In the genomic region with DNA sequence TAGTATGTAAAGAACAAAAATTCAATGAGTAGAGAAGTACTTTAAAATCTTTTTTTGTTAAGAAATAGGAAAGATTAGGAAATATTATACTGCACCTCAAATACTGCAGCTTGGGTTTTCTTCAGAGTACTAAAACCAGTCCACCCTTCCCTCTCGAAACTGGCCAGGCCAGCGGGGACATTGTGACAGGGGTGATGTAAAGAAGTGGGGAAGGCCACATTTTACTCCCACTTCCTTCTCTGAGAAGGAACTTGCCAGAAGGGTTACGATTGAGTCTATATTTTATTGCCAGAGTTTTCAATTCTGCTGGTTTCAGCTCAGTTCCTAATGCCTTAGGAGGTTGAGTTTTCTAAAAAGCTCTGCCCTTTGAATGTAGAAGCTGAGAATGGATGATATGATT, we compare ENCODE assay signal across 21 mouse cellular contexts. TPM values are rescaled to one million over a fixed set of nuclear protein-coding genes. Genes with fewer than 3 reads are reported as not detected.
A peak's percentile ranks its signal among the peaks of the same experiment; 100 is the strongest.
DNase-seq lines count a peak whose midpoint lies in the region; ATAC-seq lines count a peak whose summit lies in the region.
"Had no signal": no experiment of that assay in that cellular context is flagged by ENCODE, and none has a peak within 500 bp of the region (broad histone marks: within the 10 kb centered on the region; RNA-seq: fewer than 3 reads in every experiment).

No protein-coding gene starts in this region.

- H3K27ac ChIP-seq in liver, embryonic 15.5 days (replicated peaks) = no peak overlapping the region
- no peak overlapping the region for H3K27ac ChIP-seq in liver, embryonic 12.5 days

- H3K4me3 ChIP-seq in liver, embryonic 15.5 days (replicated peaks) = no peak overlapping the region
- no peak overlapping the region for H3K4me3 ChIP-seq in liver, embryonic 12.5 days

- 0 out of 2 replicates have a peak, but pooled peaks have one; percentile 14 for ATAC-seq in frontal cortex, adult (ENCODE audit: low TSS enrichment)
- ATAC-seq in liver, embryonic 15.5 days (ENCODE audit: insufficient read depth) = 0 out of 2 replicates have a peak, but pooled peaks have one; percentile 25
- ATAC-seq in liver, embryonic 12.5 days = no peak
- ATAC-seq in megakaryocyte progenitor cell, adult 5-6 weeks (replicated peaks; ENCODE audit: poor library complexity) = peak; percentile 99
- ATAC-seq: CD4-positive, CD25-positive, alpha-beta regulatory T cell, adult 4 months; hindbrain, embryonic 16.5 days; intestine, embryonic 16.5 days; midbrain, embryonic 16.5 days had no signal

- intact Hi-C loops in gastrocnemius, postnatal 14 days (cut with DNase I; ENCODE audit: low total_unique reads) = no loop called here

- H3K4me1 ChIP-seq in liver, embryonic 15.5 days (replicated peaks) = no peaks in the 10 kb centered on the region
- H3K4me1 ChIP-seq in liver, embryonic 12.5 days = no peaks in the 10 kb centered on the region

- H3K9ac ChIP-seq in liver, embryonic 15.5 days = no peak overlapping the region
- no peak overlapping the region for H3K9ac ChIP-seq in liver, embryonic 12.5 days

- no peaks in the 10 kb centered on the region for H3K27me3 ChIP-seq in liver, embryonic 15.5 days
- H3K27me3 ChIP-seq in liver, embryonic 12.5 days (replicated peaks) = no peaks in the 10 kb centered on the region

- H3K9me3 ChIP-seq in liver, embryonic 15.5 days (replicated peaks) = no peaks in the 10 kb centered on the region
- no peaks in the 10 kb centered on the region for H3K9me3 ChIP-seq in liver, embryonic 12.5 days (replicated peaks)

- WGBS in liver, embryonic 15.5 days (ENCODE audit: insufficient replicate concordance) = 45% methylated on average over 3 of the region's 3 CpGs
- 46% methylated on average over 3 of the region's 3 CpGs for WGBS in liver, embryonic 12.5 days (ENCODE audit: insufficient replicate concordance)

- no peak overlapping the region for H3K4me2 ChIP-seq in liver, embryonic 15.5 days
- no peak overlapping the region for H3K4me2 ChIP-seq in liver, embryonic 12.5 days

- DNase-seq in frontal cortex, adult 2 months (ENCODE audit: extremely low spot score in 1 of 2, low spot score in 1 of 2) = no peak
- DNase-seq in brain, adult 2 months (ENCODE audit: low read depth, low spot score) = peak; percentile 25
- DNase-seq in spleen, postnatal 4 days (ENCODE audit: low spot score in 2 of 2) = no peak
- DNase-seq in gastrocnemius, postnatal 14 days = no peak
- DNase-seq: adrenal gland, postnatal 14 days; cerebellum, adult 11-12 months; cerebellum, postnatal 25 days; gastrocnemius, postnatal 36 days; kidney, postnatal 4 days; retina, postnatal 1 day; thymus, postnatal 36 days had no signal

- no peaks in the 10 kb centered on the region for H3K36me3 ChIP-seq in liver, embryonic 15.5 days (replicated peaks)
- no peaks in the 10 kb centered on the region for H3K36me3 ChIP-seq in liver, embryonic 12.5 days
- H3K36me3 ChIP-seq: G1E had no signal

RNA-seq across cellular contexts. Expression of a gene that starts 41.0 kb away (rescaled TPM):
- polyA plus RNA-seq in frontal cortex, adult 2 months (2012; rRNA removed) = 111 and 132 TPM in 2 replicates
- 0.03 and 0.06 TPM in 2 replicates for polyA plus RNA-seq in liver, embryonic 15.5 days (2015; fragmentation: Nextera tagmentation; extraction: Ambion mirVana)
- 0.06 TPM in 1 of 2 replicates, not detected in the other for polyA plus RNA-seq in liver, embryonic 12.5 days (2016; fragmentation: Nextera tagmentation; extraction: Ambion mirVana)
- not detected in 2 replicates for total RNA-seq in megakaryocyte progenitor cell, adult 5-6 weeks (2015)
- not detected in 2 replicates for total RNA-seq in megakaryocyte progenitor cell, adult 5-6 weeks (2017)
- under 1 TPM; 0.16 to 0.27 TPM for total RNA-seq in gastrocnemius, postnatal 14 days (2021)
- total RNA-seq: hematopoietic stem cell, adult 5-6 weeks had no signal
- polyA plus RNA-seq: CD4-positive, CD25-positive, alpha-beta regulatory T cell, adult 4 months; G1E had no signal

Comparison
In these comparisons a context has a peak if more than half of its experiments do, and no peak if none do; other contexts are left out.
1. RNA of a gene that starts 41.0 kb away (polyA plus RNA-seq): 111 to 132 TPM in frontal cortex, adult 2 months; 0.06 TPM in liver, embryonic 12.5 days and 0.03 to 0.06 TPM in liver, embryonic 15.5 days; every median in the first group is over 100 times any median in the second.